Mouse (Mus musculus) kidney, adult 2 months (tissue): ENCODE measurements around the gene Ccdc24. TPM values are rescaled to one million over a fixed set of nuclear protein-coding genes. Genes with fewer than 3 reads are reported as not detected.

Experiments
- DNase-seq: peaks from one replicate; pipeline ENCODE4 v3.0.0; 2021
- H3K27ac ChIP-seq: fragments of 200-500 bp; 2 replicates; pipeline ENCODE4 v1.5.1; 2012; ENCODE audit warnings: low read depth, low read length, control low read depth, inconsistent platforms; ENCODE audit not compliant: insufficient read depth
- H3K27me3 ChIP-seq: fragments of 200-500 bp; replicated peaks from 2 replicates; pipeline ENCODE4 v1.6.1; 2012; ENCODE audit warnings: mild to moderate bottlenecking, moderate library complexity, low read length, inconsistent platforms; ENCODE audit not compliant: control insufficient read depth, insufficient read depth
- H3K36me3 ChIP-seq: fragments of 200-500 bp; 2 replicates; pipeline ENCODE4 v1.6.1; 2012; ENCODE audit warnings: mild to moderate bottlenecking, moderate library complexity, low read length, inconsistent platforms; ENCODE audit not compliant: control insufficient read depth, insufficient read depth
- H3K4me1 ChIP-seq: fragments of 200-500 bp; 2 replicates; pipeline ENCODE4 v1.6.1; 2011; ENCODE audit warnings: low read length; ENCODE audit not compliant: control insufficient read depth, insufficient read depth
- H3K4me3 ChIP-seq: fragments of 200-500 bp; 2 replicates; pipeline ENCODE4 v1.5.1; 2011; ENCODE audit warnings: mild to moderate bottlenecking, low read depth, low read length, control low read depth; ENCODE audit not compliant: insufficient read depth
- CTCF ChIP-seq: fragments of 200-500 bp; conservative IDR thresholded peaks from 2 replicates; pipeline ENCODE4 v1.5.1; 2011; ENCODE audit warnings: low read depth, mild to moderate bottlenecking, control low read depth, low read length, moderate library complexity, mixed read lengths; ENCODE audit not compliant: insufficient read depth, insufficient read length
- POLR2A ChIP-seq: fragments of 200-500 bp; IDR thresholded peaks from one replicate; pipeline ENCODE4 v1.6.1; 2011; ENCODE audit warnings: low read depth, low read length, control low read depth
- WGBS: fragments of 180-500 bp; shearing (Covaris S2); methylation state at CpG from one replicate; pipeline ENCODE4 v1.1.7; 2018; 5-methylcytosine and 5-hydroxymethylcytosine counted together
- polyA plus RNA-seq: library from polyadenylated mRNA; depleted of rRNA; stranded (reverse); fragments of >200 nt; gene quantifications from 2 replicates; pipeline ENCODE4 v1.2.3, GENCODE M21; 2012

The Ccdc24 gene
- polyA plus RNA-seq, 1 experiment: 2.9 TPM

DNA sequence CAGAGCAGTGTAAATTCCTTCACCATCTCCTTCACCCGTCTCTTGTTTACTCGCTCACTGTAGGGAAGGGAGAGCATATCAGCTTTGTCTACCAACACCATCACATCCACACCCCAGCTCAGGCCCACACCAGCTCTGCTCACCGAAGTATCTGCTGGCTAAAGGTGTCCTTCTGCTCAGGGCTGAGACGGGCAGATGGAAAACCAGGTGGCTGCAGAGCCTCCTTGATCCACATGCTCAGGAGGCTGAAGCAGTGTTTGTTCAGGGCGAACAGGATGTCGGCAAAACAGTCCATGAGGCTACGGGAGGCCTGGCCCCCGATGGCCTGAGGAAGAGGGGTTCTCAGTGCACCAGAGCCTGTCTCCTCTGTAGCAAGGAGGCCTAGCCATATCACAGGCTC lies 22.2 kb upstream of the Ccdc24 start:
- H3K27me3 ChIP-seq: no peaks in the 10 kb centered on the region
- H3K4me3 ChIP-seq: no peak overlapping the region
- no peak for DNase-seq
- no peak overlapping the region for H3K27ac ChIP-seq
- 0 out of 2 replicates have a peak, but pooled peaks cover 2% of the 10 kb centered on the region for H3K4me1 ChIP-seq
- H3K36me3 ChIP-seq: peaks cover 3% of the 10 kb centered on the region; the same call in 1 of the 2 replicates
- 88% methylated on average over 8 of the region's 8 CpGs for WGBS
- TF ChIP-seq CTCF (no peak), POLR2A (no peak)

DNA sequence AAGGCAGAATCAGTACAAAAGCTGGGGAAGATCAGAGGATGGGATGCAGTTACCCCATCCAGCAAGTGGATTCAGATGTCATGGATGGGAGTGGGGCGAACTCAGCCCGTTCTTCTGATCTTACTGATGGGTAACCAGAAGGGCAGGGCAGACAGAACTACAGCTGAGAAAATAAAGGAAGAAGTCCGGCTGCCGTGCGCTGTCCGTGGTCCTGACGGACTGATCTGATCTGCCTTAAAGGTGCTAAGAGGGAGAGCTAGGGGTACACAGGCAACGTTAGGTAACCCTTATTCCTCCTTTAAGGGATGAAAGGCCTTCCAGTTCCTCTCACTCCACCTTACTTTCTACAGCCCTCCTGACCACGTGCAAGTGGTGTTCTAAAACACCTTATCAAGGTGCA lies 21.0 kb upstream of the Ccdc24 start:
- Histone ChIP-seq H3K4me1 (0 out of 2 replicates have a peak, but pooled peaks cover 2% of the 10 kb centered on the region), H3K4me3 (no peak overlapping the region), H3K27me3 (no peaks in the 10 kb centered on the region), H3K36me3 (peaks cover 3% of the 10 kb centered on the region; the same call in 1 of the 2 replicates), H3K27ac (no peak overlapping the region)
- 11% methylated on average over 9 of the region's 9 CpGs for WGBS
- no peak for TF ChIP-seq POLR2A
- TF ChIP-seq CTCF: no peak
- peak; percentile 62 for DNase-seq

GRCm38 (mm10) chr4:117891738-117892161 lies 19.4 kb upstream of the Ccdc24 start, which contains the start of gene Dph2:
Dph2 (minus strand) TSS chr4:117892032.
- 0 out of 2 replicates have a peak, but pooled peaks cover 2% of the 10 kb centered on the region for H3K4me1 ChIP-seq
- peak; percentile 94 for DNase-seq
- H3K27ac ChIP-seq: no peak within 1 kb of the TSS
- H3K27me3 ChIP-seq: no peaks in the 10 kb centered on the region
- WGBS: under 1% methylated on average over 21 of the region's 21 CpGs
- H3K4me3 ChIP-seq: peak within 1 kb of the TSS; percentile 64
- no peaks in the 10 kb centered on the region for H3K36me3 ChIP-seq
- TF ChIP-seq CTCF (no peak), POLR2A (no peak)

DNA sequence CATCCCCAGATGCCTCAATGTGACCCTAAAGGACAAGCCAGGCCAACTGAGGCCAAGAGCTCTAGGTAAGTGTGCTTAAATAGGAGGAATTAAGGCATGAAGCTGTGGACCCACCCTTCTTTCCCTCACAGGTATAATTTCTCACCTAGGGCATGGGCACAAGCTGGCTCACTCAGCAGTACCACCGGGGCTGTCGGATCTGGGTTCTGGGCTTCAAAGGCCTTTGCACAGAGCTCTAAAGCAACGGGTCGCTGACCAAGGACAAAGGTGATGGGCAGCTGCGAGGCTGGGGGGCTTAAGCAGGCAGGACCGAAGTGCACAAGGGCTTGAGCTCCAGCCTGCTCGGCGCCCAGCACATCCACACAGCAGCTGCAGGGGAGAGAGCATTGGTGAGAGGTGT lies 18.4 kb upstream of the Ccdc24 start:
- 74% methylated on average over 8 of the region's 8 CpGs for WGBS
- Histone ChIP-seq H3K27me3 (no peaks in the 10 kb centered on the region), H3K36me3 (no peaks in the 10 kb centered on the region), H3K27ac (no peak overlapping the region), H3K4me3 (no peak overlapping the region), H3K4me1 (peaks cover 2% of the 10 kb centered on the region; the same call in 1 of the 2 replicates)
- DNase-seq: no peak
- TF ChIP-seq CTCF (no peak), POLR2A (no peak)

- Histone ChIP-seq H3K4me3 (no peak overlapping the region), H3K36me3 (no peaks in the 10 kb centered on the region; the same call in 1 of the 2 replicates), H3K27me3 (no peaks in the 10 kb centered on the region), H3K27ac (no peak overlapping the region), H3K4me1 (peaks cover 2% of the 10 kb centered on the region; the same call in 1 of the 2 replicates)
- TF ChIP-seq CTCF (no peak), POLR2A (no peak)
- DNase-seq: no peak
- 92% methylated on average over 14 of the region's 14 CpGs for WGBS
Observed at GRCm38 (mm10) chr4:117890031-117890430, 17.7 kb upstream of the Ccdc24 start.

DNA sequence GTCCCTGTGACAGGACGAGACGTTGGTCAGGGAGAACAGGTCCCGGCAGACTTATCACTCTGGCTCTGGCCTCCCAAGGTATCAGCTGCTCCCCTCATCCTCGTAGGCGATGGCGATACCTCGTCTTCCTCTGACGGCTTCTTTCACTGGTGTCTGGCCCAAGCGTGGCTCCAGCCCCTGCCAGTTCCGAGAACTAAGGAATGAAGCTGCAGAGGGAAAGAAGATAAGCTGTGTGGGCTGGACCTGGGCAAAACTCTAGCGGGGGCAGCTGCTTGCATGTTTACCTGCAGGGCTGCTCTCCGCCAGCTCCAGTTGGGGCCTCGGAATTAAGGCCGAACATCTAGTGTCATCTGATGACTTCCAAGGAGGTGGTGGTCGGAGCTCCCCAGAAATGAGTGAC lies 17.1 kb upstream of the Ccdc24 start:
- DNase-seq: no peak
- WGBS: 92% methylated on average over 15 of the region's 15 CpGs
- Histone ChIP-seq H3K4me3 (no peak overlapping the region), H3K27ac (no peak overlapping the region), H3K4me1 (peaks cover 2% of the 10 kb centered on the region; the same call in 1 of the 2 replicates), H3K36me3 (no peaks in the 10 kb centered on the region; the same call in 1 of the 2 replicates), H3K27me3 (no peaks in the 10 kb centered on the region)
- no peak for TF ChIP-seq CTCF
- no peak for TF ChIP-seq POLR2A

GRCm38 (mm10) chr4:117887920-117888319 lies 15.6 kb upstream of the Ccdc24 start:
- H3K4me3 ChIP-seq: no peak overlapping the region
- 78% methylated on average over 2 of the region's 2 CpGs for WGBS

More at GRCm38 (mm10) chr4:117887920-117888319, 15.6 kb upstream of the Ccdc24 start:
- Histone ChIP-seq H3K27ac (no peak overlapping the region), H3K36me3 (no peaks in the 10 kb centered on the region; the same call in 1 of the 2 replicates), H3K27me3 (no peaks in the 10 kb centered on the region), H3K4me1 (peaks cover 6% of the 10 kb centered on the region; the same call in 1 of the 2 replicates)
- no peak for DNase-seq
- TF ChIP-seq CTCF: no peak
- no peak for TF ChIP-seq POLR2A
